Mouse (Mus musculus) ES-E14 (cell line): ENCODE measurements at regions not wholly inside any gene's neighbourhood (a gene's known extent, or its start where the extent isn't known, plus 50 kb on each side); places are given as distances from the start of the nearest gene placed in this dataset.

Experiments
- DNase-seq: peaks from one replicate; pipeline ENCODE4 v3.0.0-alpha.2; 2013; ENCODE audit warnings: low read depth, low spot score
- H3K27ac ChIP-seq: 2 replicates; pipeline ENCODE4 v1.5.1; 2012; ENCODE audit warnings: low read depth, mild to moderate bottlenecking, low read length, moderate library complexity, mixed read lengths; ENCODE audit not compliant: poor library complexity, insufficient read depth, severe bottlenecking
- H3K36me3 ChIP-seq: 2 replicates; pipeline ENCODE4 v1.6.1; 2012; ENCODE audit warnings: mild to moderate bottlenecking, low read length, moderate library complexity, mixed read lengths; ENCODE audit not compliant: control insufficient read depth, poor library complexity, insufficient read depth, severe bottlenecking
- H3K4me1 ChIP-seq, 2 experiments: fragments of 150-350 bp in 1 of 2; sonication (generic) in 1 of 2; 2 replicates each; pipeline ENCODE4 v1.6.1; 2012; ENCODE audit warnings: low read length in 2 of 2, mild to moderate bottlenecking in 1 of 2, mixed read lengths in 1 of 2; ENCODE audit not compliant: control insufficient read depth in 2 of 2, insufficient read depth in 2 of 2, poor library complexity in 1 of 2
- H3K4me3 ChIP-seq, 2 experiments: fragments of 150-350 bp in 1 of 2; sonication (generic) in 1 of 2; 2 replicates each; pipeline ENCODE4 v1.5.1; 2012; ENCODE audit warnings: low read length in 2 of 2, low read depth in 1 of 2, mild to moderate bottlenecking in 1 of 2, mixed read lengths in 1 of 2; ENCODE audit not compliant: insufficient read depth in 1 of 2, poor library complexity in 1 of 2, severe bottlenecking in 1 of 2
- H3K9ac ChIP-seq: 2 replicates; pipeline ENCODE4 v1.6.1; 2012; ENCODE audit warnings: low read depth, mild to moderate bottlenecking, low read length, mixed read lengths; ENCODE audit not compliant: poor library complexity, insufficient read depth, severe bottlenecking
- H3K9me3 ChIP-seq: fragments of 150-350 bp; sonication (generic); 2 replicates; pipeline ENCODE4 v1.6.1; 2012; ENCODE audit warnings: low read depth, mild to moderate bottlenecking, low read length; ENCODE audit not compliant: control insufficient read depth, insufficient read depth
- CHD2 ChIP-seq: IDR thresholded peaks from 2 replicates; pipeline ENCODE4 v1.6.1; 2014; ENCODE audit warnings: mild to moderate bottlenecking, low read depth, low read length, inconsistent platforms
- HCFC1 ChIP-seq: IDR thresholded peaks from 2 replicates; pipeline ENCODE4 v1.6.1; 2012; ENCODE audit warnings: low read length, inconsistent platforms, borderline replicate concordance; ENCODE audit not compliant: insufficient read depth
- MAFK ChIP-seq: IDR thresholded peaks from 2 replicates; pipeline ENCODE4 v1.6.1; 2014; ENCODE audit warnings: mild to moderate bottlenecking, low read depth, low read length, inconsistent platforms; ENCODE audit not compliant: insufficient read depth
- ZC3H11A ChIP-seq: IDR thresholded peaks from 2 replicates; pipeline ENCODE4 v1.6.1; 2012; ENCODE audit warnings: low read depth, mild to moderate bottlenecking, inconsistent platforms, low read length, borderline replicate concordance
- ZNF384 ChIP-seq: IDR thresholded peaks from 2 replicates; pipeline ENCODE4 v1.6.1; 2012; ENCODE audit warnings: low read depth, low read length, inconsistent platforms
- in situ Hi-C, 2 experiments: fragments of 600-800 bp; cut with MboI; formaldehyde crosslinking; loops; one replicate each; pipeline ENCODE4 v1.15.1; 2025; ENCODE audit warnings: low sequenced_read_pairs in 2 of 2, inconsistent platforms in 1 of 2; ENCODE audit not compliant: unreplicated experiment in 2 of 2

- no peaks in the 10 kb centered on the region for H3K36me3 ChIP-seq
- DNase-seq: no peak
- no peak overlapping the region for H3K9ac ChIP-seq
- TF ChIP-seq CHD2: no peak
- TF ChIP-seq ZC3H11A: no peak
- TF ChIP-seq ZNF384: no peak
- no peak for TF ChIP-seq HCFC1
- no peak for TF ChIP-seq MAFK
- in situ Hi-C loops: no loop called here
- no peak overlapping the region for H3K4me3 ChIP-seq
- H3K27ac ChIP-seq: no peak overlapping the region
- H3K9me3 ChIP-seq: no peaks in the 10 kb centered on the region
- H3K4me1 ChIP-seq: 0 out of 4 replicates have a peak, but pooled peaks cover 0 to 1% of the 10 kb centered on the region in 2 experiments
Observed at GRCm38 (mm10) chr9:120715665-120716121, 144.4 kb downstream of the Rpl14 start.

- Histone ChIP-seq H3K9me3 (no peaks in the 10 kb centered on the region), H3K4me1 (peaks cover 1 to 2% of the 10 kb centered on the region in 2 experiments; a peak in 1 of 4 replicates), H3K4me3 (no peak overlapping the region), H3K27ac (no peak overlapping the region), H3K36me3 (no peaks in the 10 kb centered on the region), H3K9ac (no peak overlapping the region)
- DNase-seq: no peak
- in situ Hi-C loops: no loop called here
- TF ChIP-seq CHD2 (no peak), HCFC1 (no peak), ZC3H11A (no peak), MAFK (no peak), ZNF384 (no peak)
Observed at GRCm38 (mm10) chr9:120718812-120719211, 147.6 kb downstream of the Rpl14 start.

- Histone ChIP-seq H3K9ac (no peak overlapping the region), H3K27ac (no peak overlapping the region), H3K4me3 (no peak overlapping the region), H3K36me3 (no peaks in the 10 kb centered on the region), H3K4me1 (peaks cover 0 to 2% of the 10 kb centered on the region in 2 experiments; a peak in 1 of 4 replicates), H3K9me3 (no peaks in the 10 kb centered on the region)
- TF ChIP-seq ZC3H11A: no peak
- no peak for TF ChIP-seq MAFK
- TF ChIP-seq ZNF384: no peak
- no peak for TF ChIP-seq CHD2
- no peak for TF ChIP-seq HCFC1
- DNase-seq: no peak
- in situ Hi-C loops: no loop called here
Observed at GRCm38 (mm10) chr9:120721451-120722123, 150.3 kb downstream of the Rpl14 start.

GRCm38 (mm10) chr9:120723026-120723425 lies 151.8 kb downstream of the Rpl14 start:
- no peak for DNase-seq
- TF ChIP-seq ZC3H11A: no peak
- no peak for TF ChIP-seq CHD2
- no peak for TF ChIP-seq ZNF384
- TF ChIP-seq HCFC1: no peak
- no peak for TF ChIP-seq MAFK
- H3K4me1 ChIP-seq: peaks cover 0 to 2% of the 10 kb centered on the region in 2 experiments; a peak in 1 of 4 replicates
- no peak overlapping the region for H3K27ac ChIP-seq
- H3K9me3 ChIP-seq: no peaks in the 10 kb centered on the region
- in situ Hi-C loops: no loop called here
- no peak overlapping the region for H3K9ac ChIP-seq
- no peak overlapping the region for H3K4me3 ChIP-seq
- no peaks in the 10 kb centered on the region for H3K36me3 ChIP-seq
